Mouse (Mus musculus) forebrain, postnatal 0 days (tissue): ENCODE data around the gene Adamts3. TPM values are rescaled to one million over a fixed set of nuclear protein-coding genes. Genes with fewer than 3 reads are reported as not detected.

Source experiments
- ATAC-seq: fragments of 200-750 bp; cut with Nextera tagmentation; 2 replicates; pipeline ENCODE4 v1.8.0; 2017; ENCODE audit warnings: mild to moderate bottlenecking, moderate library complexity
- DNase-seq: peaks from one replicate; pipeline ENCODE4 v3.0.0-alpha.2; 2015
- H3K27ac ChIP-seq: fragments of 300-500 bp; sonication (generic); 2 replicates; pipeline ENCODE4 v1.5.1; 2014; ENCODE audit warnings: low read depth, mild to moderate bottlenecking, antibody characterized with exemption, low read length, moderate library complexity, mixed read lengths
- H3K27me3 ChIP-seq: fragments of 300-500 bp; sonication (generic); 2 replicates; pipeline ENCODE4 v1.6.1; 2014; ENCODE audit warnings: mild to moderate bottlenecking, low read length, mixed read lengths; ENCODE audit not compliant: insufficient read depth
- H3K36me3 ChIP-seq: fragments of 300-500 bp; sonication (generic); 2 replicates; pipeline ENCODE4 v1.6.1; 2014; ENCODE audit warnings: mild to moderate bottlenecking, moderate library complexity; ENCODE audit not compliant: insufficient read depth
- H3K4me1 ChIP-seq: fragments of 300-500 bp; sonication (generic); 2 replicates; pipeline ENCODE4 v1.6.1; 2014; ENCODE audit warnings: antibody characterized with exemption; ENCODE audit not compliant: insufficient read depth
- H3K4me2 ChIP-seq: fragments of 300-500 bp; sonication (generic); 2 replicates; pipeline ENCODE4 v1.6.1; 2014; ENCODE audit warnings: low read depth, mild to moderate bottlenecking, moderate library complexity
- H3K4me3 ChIP-seq: fragments of 300-500 bp; sonication (generic); 2 replicates; pipeline ENCODE4 v1.5.1; 2014; ENCODE audit warnings: low read depth, low read length, mixed read lengths
- H3K9ac ChIP-seq: fragments of 300-500 bp; sonication (generic); 2 replicates; pipeline ENCODE4 v1.6.1; 2014; ENCODE audit warnings: mild to moderate bottlenecking
- H3K9me3 ChIP-seq: fragments of 300-500 bp; sonication (generic); 2 replicates; pipeline ENCODE4 v1.6.1; 2016; ENCODE audit warnings: low read length
- CTCF ChIP-seq: sonication (generic); IDR thresholded peaks from 2 replicates; pipeline ENCODE4 v1.5.1; 2016; ENCODE audit warnings: antibody characterized with exemption, control low read depth, low read depth
- WGBS: fragments of 180-500 bp; shearing (Covaris S2); extraction: QIAGEN DNeasy Blood & Tissue Kit; methylation state at CpG from one replicate; pipeline ENCODE4 v1.1.7; 2014; 5-methylcytosine and 5-hydroxymethylcytosine counted together
- polyA plus RNA-seq: library from polyadenylated mRNA; unstranded; fragments of >200 nt; fragmentation: Nextera tagmentation; extraction: Ambion mirVana; gene quantifications from 2 replicates; pipeline ENCODE4 v1.2.1, GENCODE M21; 2015
- total RNA-seq: library from RNA; depleted of rRNA; stranded (reverse); fragments of >200 nt; gene quantifications from 2 replicates; pipeline ENCODE4 v1.2.3, GENCODE M21; 2014

Gene Adamts3
- total and polyA plus RNA-seq, 2 experiments from 2014 or later, result 5.8 to 27.0 TPM

DNA sequence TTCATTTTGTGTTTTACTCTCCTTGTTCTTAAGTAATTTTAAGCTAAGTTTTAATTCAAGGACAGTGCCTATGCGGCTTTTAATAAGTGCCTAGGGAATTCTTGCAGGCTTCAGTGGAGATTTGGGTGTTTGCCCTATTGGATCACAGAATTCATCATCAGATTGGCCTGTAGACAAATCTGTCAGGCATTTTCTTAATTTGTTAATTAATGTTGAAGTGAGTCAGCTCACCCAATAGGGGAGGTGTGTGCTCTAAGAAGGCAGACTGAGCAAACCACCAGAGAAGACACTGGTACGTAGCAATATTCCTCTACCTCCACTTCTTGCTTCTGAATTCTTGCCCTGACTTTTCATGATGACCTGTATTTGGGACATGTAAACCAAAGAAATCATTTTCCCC is 247.7 kb downstream of the Adamts3 start:
- TF ChIP-seq CTCF, result no peak
- H3K4me3 ChIP-seq, result no peak overlapping the region
- H3K4me2 ChIP-seq, result no peak overlapping the region
- no peaks in the 10 kb centered on the region for H3K36me3 ChIP-seq
- no peaks in the 10 kb centered on the region for H3K4me1 ChIP-seq
- no peaks in the 10 kb centered on the region for H3K9me3 ChIP-seq
- no peaks in the 10 kb centered on the region for H3K27me3 ChIP-seq
- DNase-seq (peak; percentile 14), ATAC-seq (no peak)
- no peak overlapping the region for H3K9ac ChIP-seq
- no peak overlapping the region for H3K27ac ChIP-seq
- 62% methylated on average over 2 of the region's 2 CpGs for whole genome bisulfite sequencing

DNA sequence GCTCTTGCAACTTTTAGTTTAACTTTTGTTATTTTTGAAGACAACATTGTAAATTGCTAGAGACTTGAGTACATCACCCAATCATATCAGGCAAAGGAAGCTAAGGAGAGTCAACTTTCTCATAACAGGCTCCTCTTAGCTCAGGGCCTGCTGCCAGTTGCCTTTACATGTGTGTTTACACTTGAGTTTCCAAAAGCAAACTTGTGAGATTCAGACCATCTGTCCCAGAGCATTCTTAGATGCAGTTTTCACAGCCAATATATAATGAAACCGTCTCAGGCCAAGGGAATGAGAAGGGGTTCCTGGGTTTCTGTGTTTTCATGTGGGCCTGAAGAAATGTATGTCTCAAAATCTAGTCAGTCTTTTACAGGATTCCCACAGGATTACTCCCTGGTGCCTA is 251.5 kb downstream of the Adamts3 start:
- no peak overlapping the region for H3K4me3 ChIP-seq
- no peak overlapping the region for H3K9ac ChIP-seq
- TF ChIP-seq CTCF, result no peak
- H3K4me2 ChIP-seq, result no peak overlapping the region
- H3K36me3 ChIP-seq, result no peaks in the 10 kb centered on the region
- DNase-seq, result peak; percentile 86
- 45% methylated on average over 1 of the region's 1 CpGs for WGBS
- H3K27ac ChIP-seq, result no peak overlapping the region
- no peaks in the 10 kb centered on the region for H3K27me3 ChIP-seq
- H3K4me1 ChIP-seq, result no peaks in the 10 kb centered on the region
- peak; percentile 91 for ATAC-seq
- no peaks in the 10 kb centered on the region for H3K9me3 ChIP-seq
